Mouse (Mus musculus) mesoderm, embryonic 11.5 days (tissue): Measurements from ENCODE around the gene Thsd7a.

Experiments used
- DNase-seq: peaks from one replicate; pipeline ENCODE4 v3.0.0-alpha.2; 2012; ENCODE audit warnings: low read depth, low spot score

Thsd7a gene

GRCm38 (mm10) chr6:12503867-12504266 is 245.3 kb downstream of the Thsd7a start:
- no peak for DNase-seq

GRCm38 (mm10) chr6:12500888-12501287 is 248.3 kb downstream of the Thsd7a start:
- no peak for DNase-seq

- no peak for DNase-seq
These were observed 249.3 kb downstream of the Thsd7a start for GRCm38 (mm10) chr6:12499866-12500265.

- no peak for DNase-seq
These were observed 255.6 kb downstream of the Thsd7a start for GRCm38 (mm10) chr6:12493571-12493970.

GRCm38 (mm10) chr6:12488882-12489281 is 260.3 kb downstream of the Thsd7a start:
- DNase-seq = no peak

GRCm38 (mm10) chr6:12481527-12482163 is 267.6 kb downstream of the Thsd7a start:
- no peak for DNase-seq

GRCm38 (mm10) chr6:12478359-12478758 is 270.9 kb downstream of the Thsd7a start:
- DNase-seq = no peak

- DNase-seq = no peak
These were observed 278.3 kb downstream of the Thsd7a start for GRCm38 (mm10) chr6:12470935-12471334.

- DNase-seq = peak; percentile 17
These were observed 281.7 kb downstream of the Thsd7a start for GRCm38 (mm10) chr6:12467339-12468124.

GRCm38 (mm10) chr6:12458841-12459240 is 290.4 kb downstream of the Thsd7a start:
- DNase-seq = no peak

- no peak for DNase-seq
These were observed 291.8 kb downstream of the Thsd7a start for GRCm38 (mm10) chr6:12457451-12457850.

GRCm38 (mm10) chr6:12454876-12455485 is 294.2 kb downstream of the Thsd7a start:
- DNase-seq = no peak

GRCm38 (mm10) chr6:12454132-12454531 is 295.1 kb downstream of the Thsd7a start:
- DNase-seq = no peak

GRCm38 (mm10) chr6:12448851-12449250 is 300.4 kb downstream of the Thsd7a start:
- DNase-seq = peak; percentile 37

GRCm38 (mm10) chr6:12445486-12445885 is 303.7 kb downstream of the Thsd7a start:
- DNase-seq = no peak

- DNase-seq = no peak
These were observed 309.6 kb downstream of the Thsd7a start for GRCm38 (mm10) chr6:12439561-12439960.

- no peak for DNase-seq
These were observed 330.1 kb downstream of the Thsd7a start for GRCm38 (mm10) chr6:12419070-12419469.

- no peak for DNase-seq
These were observed 332.2 kb downstream of the Thsd7a start for GRCm38 (mm10) chr6:12416976-12417375.

GRCm38 (mm10) chr6:12404441-12404840 is 344.8 kb downstream of the Thsd7a start:
- peak; percentile 18 for DNase-seq

GRCm38 (mm10) chr6:12402996-12403395 is 346.2 kb downstream of the Thsd7a start:
- no peak for DNase-seq

- DNase-seq = no peak
These were observed 351.3 kb downstream of the Thsd7a start for GRCm38 (mm10) chr6:12397776-12398522.
